Mouse (Mus musculus) forebrain, embryonic 13.5 days (tissue): Measurements from ENCODE around the gene Pou2f2. TPM values are rescaled to one million over a fixed set of nuclear protein-coding genes. Genes with fewer than 3 reads are reported as not detected.
A peak's percentile ranks its signal among the peaks of the same experiment; 100 is the strongest.

ENCODE experiments used
- ATAC-seq: fragments of 200-750 bp; cut with Nextera tagmentation; 2 replicates; pipeline ENCODE4 v1.8.0; 2017
- H3K27ac ChIP-seq: fragments of 300-500 bp; sonication (generic); 2 replicates; pipeline ENCODE4 v1.5.1; 2015; ENCODE audit warnings: inconsistent platforms, mild to moderate bottlenecking, moderate library complexity
- H3K27me3 ChIP-seq: fragments of 300-500 bp; sonication (generic); 2 replicates; pipeline ENCODE4 v1.6.1; 2015; ENCODE audit warnings: mild to moderate bottlenecking, inconsistent platforms
- H3K36me3 ChIP-seq: fragments of 300-500 bp; sonication (generic); 2 replicates; pipeline ENCODE4 v1.6.1; 2015; ENCODE audit warnings: mild to moderate bottlenecking, inconsistent platforms; ENCODE audit not compliant: poor library complexity, severe bottlenecking
- H3K4me1 ChIP-seq: fragments of 300-500 bp; sonication (generic); 2 replicates; pipeline ENCODE4 v1.6.1; 2015; ENCODE audit warnings: inconsistent platforms
- H3K4me2 ChIP-seq: fragments of 300-500 bp; sonication (generic); 2 replicates; pipeline ENCODE4 v1.6.1; 2015; ENCODE audit warnings: inconsistent platforms, mild to moderate bottlenecking, moderate library complexity
- H3K4me3 ChIP-seq: fragments of 300-500 bp; sonication (generic); 2 replicates; pipeline ENCODE4 v1.5.1; 2015; ENCODE audit warnings: mild to moderate bottlenecking, inconsistent platforms
- H3K9ac ChIP-seq: fragments of 300-500 bp; sonication (generic); 2 replicates; pipeline ENCODE4 v1.6.1; 2015; ENCODE audit warnings: mild to moderate bottlenecking, inconsistent platforms
- H3K9me3 ChIP-seq: fragments of 300-500 bp; sonication (generic); replicated peaks from 2 replicates; pipeline ENCODE4 v1.6.1; 2016; ENCODE audit warnings: inconsistent platforms
- WGBS: fragments of 180-500 bp; shearing (Covaris S2); methylation state at CpG from one replicate; pipeline ENCODE4 v1.1.7; 2015; 5-methylcytosine and 5-hydroxymethylcytosine counted together
- polyA plus RNA-seq: library from polyadenylated mRNA; unstranded; fragments of >200 nt; fragmentation: Nextera tagmentation; extraction: Ambion mirVana; gene quantifications from 2 replicates; pipeline ENCODE4 v1.2.1, GENCODE M21; 2015

Gene Pou2f2
- polyA plus RNA-seq, 1 experiment from 2014 or later: 22.2 TPM

DNA sequence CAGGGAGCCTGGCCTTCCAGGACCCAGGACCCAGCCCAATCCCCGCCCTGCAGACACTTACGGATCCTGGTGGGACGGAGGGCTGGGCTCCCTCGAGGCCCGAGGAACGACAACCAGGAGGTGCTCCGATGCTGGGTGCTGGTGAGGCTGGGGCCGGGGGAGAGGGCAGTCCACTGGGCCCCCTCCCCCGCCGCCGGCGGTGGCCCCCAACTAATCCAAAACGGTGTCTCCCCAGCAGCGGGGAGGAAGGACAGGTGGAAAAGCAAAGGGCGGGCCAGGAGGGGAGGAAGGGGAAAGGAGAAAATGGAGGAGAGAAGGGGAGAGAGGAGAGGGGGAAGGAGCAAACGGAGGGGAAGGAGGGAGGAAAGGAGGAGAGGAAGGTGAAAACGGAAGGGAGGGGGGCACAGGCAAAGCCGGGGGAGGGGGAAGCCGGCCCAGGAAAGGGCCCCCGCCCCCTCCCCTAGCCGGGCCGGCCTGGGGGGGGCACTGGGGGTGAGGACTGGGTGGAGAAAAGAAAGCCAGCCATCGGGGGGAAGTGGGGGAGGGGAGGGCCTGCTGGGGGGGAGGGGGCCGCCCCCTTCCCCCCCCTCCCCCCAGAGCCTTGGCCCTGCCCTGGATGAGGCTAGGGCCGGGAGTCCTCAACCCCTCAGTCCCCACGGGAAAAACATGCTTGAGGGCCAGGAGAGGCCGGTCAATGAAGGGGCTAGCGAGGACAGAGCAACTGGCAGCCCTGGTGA, 107.4 kb downstream of the Pou2f2 start, which contains the start of the genes Grik5 and Zfp574:
Gene Grik5 (minus strand): TSS at position 368 of the 737 bp plus-strand sequence.
Gene Zfp574 (plus strand): TSS at position 589 of the 737 bp plus-strand sequence.
- Histone ChIP-seq H3K27me3 (no peaks in the 10 kb centered on the region), H3K4me3 (peak within 1 kb of the TSS; percentile 77), H3K9me3 (no peaks in the 10 kb centered on the region), H3K4me1 (peaks cover 72% of the 10 kb centered on the region), H3K27ac (peak within 1 kb of the TSS; percentile 93), H3K36me3 (peaks cover 14% of the 10 kb centered on the region), H3K4me2 (peak within 1 kb of the TSS; percentile 95), H3K9ac (peak within 1 kb of the TSS; percentile 97)
- ATAC-seq: no peak
- WGBS: under 1% methylated on average over 21 of the region's 28 CpGs

DNA sequence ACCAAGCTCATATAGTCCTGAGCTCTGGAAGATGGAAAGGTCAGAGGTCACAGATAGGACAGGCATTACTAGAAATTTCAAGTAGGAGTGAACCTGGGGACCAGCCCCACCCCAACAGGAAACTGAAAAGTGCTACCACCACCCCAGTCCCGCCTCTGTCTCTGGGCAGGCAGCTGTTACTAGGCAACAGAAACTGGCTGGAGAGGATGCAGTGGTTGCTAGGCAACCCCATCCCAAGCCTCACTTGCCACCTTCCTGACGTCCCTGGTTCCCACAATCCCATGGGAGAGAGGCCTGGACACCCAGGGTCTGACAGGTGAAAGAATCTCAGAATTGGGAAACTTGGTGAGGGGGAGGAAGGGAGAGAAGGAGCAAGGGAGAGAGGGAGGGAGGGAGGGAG, 110.8 kb downstream of the Pou2f2 start:
- Histone ChIP-seq H3K27me3 (no peaks in the 10 kb centered on the region), H3K4me1 (peaks cover 49% of the 10 kb centered on the region), H3K4me3 (peak overlapping the region; percentile 17), H3K9me3 (no peaks in the 10 kb centered on the region), H3K36me3 (peaks cover 48% of the 10 kb centered on the region), H3K27ac (peak overlapping the region; percentile 59), H3K9ac (no peak overlapping the region), H3K4me2 (peak overlapping the region; percentile 29)
- ATAC-seq: peak; percentile 59
- WGBS: 0% methylated on average over 2 of the region's 2 CpGs

DNA sequence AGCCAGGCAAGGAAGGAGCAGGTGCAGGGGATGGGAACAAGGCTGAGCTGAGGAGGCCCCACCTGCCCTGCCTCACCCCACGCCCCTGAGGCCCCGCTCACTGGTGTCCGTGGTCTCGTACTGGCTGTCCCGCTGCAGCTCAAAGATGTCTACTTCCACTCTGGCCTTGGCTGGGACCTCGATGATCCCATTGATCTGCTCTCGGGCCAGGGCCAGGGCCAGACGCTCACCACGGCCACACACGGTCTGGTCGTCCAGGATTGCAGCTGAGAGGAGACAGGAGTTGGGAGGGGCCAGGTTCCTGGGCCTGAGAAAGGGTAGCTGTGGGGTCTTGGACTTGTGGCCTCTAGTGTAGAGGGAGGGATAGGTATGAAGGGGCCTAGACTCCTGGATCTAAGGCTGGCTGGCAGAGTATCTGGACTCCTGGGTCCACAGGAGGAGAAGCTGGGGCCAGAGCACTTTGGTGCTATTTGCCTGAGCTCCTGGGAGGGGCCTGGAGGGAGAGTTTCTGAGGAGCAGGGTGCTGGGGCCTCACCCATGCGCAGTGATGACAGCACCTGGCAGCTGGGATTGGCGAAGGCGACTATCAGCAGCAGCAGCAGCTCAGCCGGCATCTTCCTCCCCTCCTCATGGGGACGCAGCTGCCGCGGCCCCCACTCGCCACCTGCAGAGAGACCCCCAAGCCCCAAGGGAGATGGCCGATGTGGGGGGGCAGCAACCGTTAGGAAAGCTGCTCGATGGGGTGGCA, 111.4 kb downstream of the Pou2f2 start:
- Histone ChIP-seq H3K36me3 (peaks cover 54% of the 10 kb centered on the region), H3K27ac (peak overlapping the region; percentile 59), H3K27me3 (no peaks in the 10 kb centered on the region), H3K4me3 (peak overlapping the region; percentile 17), H3K9ac (peak overlapping the region; percentile 27; the same call in 1 of the 2 replicates), H3K4me1 (peaks cover 43% of the 10 kb centered on the region), H3K4me2 (peak overlapping the region; percentile 29), H3K9me3 (no peaks in the 10 kb centered on the region)
- no peak for ATAC-seq
- 82% methylated on average over 22 of the region's 22 CpGs for WGBS

DNA sequence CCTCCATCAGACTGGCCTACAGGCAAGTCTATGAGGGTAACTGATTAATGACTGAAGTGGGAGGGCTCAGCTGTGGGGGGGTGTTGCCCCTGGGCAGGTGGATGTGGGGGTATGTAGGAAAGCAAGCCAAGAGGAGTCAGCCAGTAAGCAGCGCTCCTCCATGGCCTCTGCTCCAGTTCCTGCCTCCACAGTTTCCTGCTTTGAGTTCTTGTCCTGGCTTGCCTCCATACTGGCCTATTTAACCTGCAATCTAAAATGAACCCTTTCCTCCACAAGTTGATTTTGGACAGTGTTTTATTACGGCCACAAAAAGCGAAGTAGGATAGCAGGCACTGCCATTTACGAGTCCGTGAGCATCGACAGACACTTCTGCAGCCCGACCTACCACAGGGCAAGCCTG, 112.2 kb downstream of the Pou2f2 start:
- no peak for ATAC-seq
- Histone ChIP-seq H3K27me3 (no peaks in the 10 kb centered on the region), H3K9ac (no peak overlapping the region), H3K9me3 (no peaks in the 10 kb centered on the region), H3K4me3 (no peak overlapping the region), H3K4me2 (no peak overlapping the region), H3K27ac (no peak overlapping the region), H3K36me3 (peaks cover 62% of the 10 kb centered on the region), H3K4me1 (peaks cover 42% of the 10 kb centered on the region)
- WGBS: 94% methylated on average over 7 of the region's 7 CpGs

DNA sequence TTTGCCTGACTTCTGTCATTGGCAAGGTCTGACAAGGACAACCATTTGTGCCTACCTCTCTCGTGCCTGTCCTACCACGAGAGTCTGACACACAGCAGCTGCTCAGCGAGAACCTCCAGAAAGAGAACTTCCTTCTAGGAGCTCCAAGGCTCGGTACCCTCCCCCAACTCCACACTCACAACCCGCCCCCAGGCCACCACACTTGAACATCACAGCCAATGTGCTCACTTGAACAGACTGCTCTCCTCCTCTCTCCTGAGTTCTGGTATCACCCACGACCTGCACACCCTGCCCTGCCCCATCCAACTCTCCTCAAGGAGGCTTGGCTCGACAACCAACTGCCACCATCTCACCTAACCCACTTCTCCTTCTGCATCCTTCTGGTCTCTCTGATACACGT, 115.6 kb downstream of the Pou2f2 start:
- no peak for ATAC-seq
- Histone ChIP-seq H3K4me2 (no peak overlapping the region), H3K27me3 (no peaks in the 10 kb centered on the region), H3K27ac (no peak overlapping the region), H3K9me3 (no peaks in the 10 kb centered on the region), H3K36me3 (peaks cover 96% of the 10 kb centered on the region), H3K4me3 (no peak overlapping the region), H3K9ac (no peak overlapping the region), H3K4me1 (peaks cover 13% of the 10 kb centered on the region)
- WGBS: 88% methylated on average over 8 of the region's 8 CpGs

DNA sequence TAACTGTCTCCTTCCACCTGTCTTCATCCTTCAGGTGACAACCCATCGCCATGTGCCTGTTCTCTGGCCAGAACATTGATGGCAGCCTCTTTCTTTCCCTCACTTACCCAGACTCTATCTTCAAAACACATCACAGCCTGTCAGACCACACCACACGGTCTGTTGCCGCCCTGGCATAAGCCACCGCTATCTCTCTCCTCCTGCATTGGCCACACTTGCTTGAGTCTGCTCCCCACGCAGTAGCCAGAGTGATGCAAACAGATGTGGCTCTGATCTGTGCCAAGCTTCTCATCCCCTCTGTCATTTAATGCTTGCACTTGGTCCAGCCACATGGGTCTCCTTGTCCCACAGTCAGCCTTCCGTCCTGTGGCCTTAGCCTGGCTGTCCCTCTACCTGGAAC, 116.2 kb downstream of the Pou2f2 start:
- ATAC-seq: no peak
- Histone ChIP-seq H3K27ac (no peak overlapping the region), H3K9ac (no peak overlapping the region), H3K36me3 (peaks cover 100% of the 10 kb centered on the region), H3K4me1 (peaks cover 7% of the 10 kb centered on the region), H3K4me3 (no peak overlapping the region), H3K9me3 (no peaks in the 10 kb centered on the region), H3K27me3 (no peaks in the 10 kb centered on the region), H3K4me2 (no peak overlapping the region)
- 94% methylated on average over 6 of the region's 6 CpGs for WGBS

DNA sequence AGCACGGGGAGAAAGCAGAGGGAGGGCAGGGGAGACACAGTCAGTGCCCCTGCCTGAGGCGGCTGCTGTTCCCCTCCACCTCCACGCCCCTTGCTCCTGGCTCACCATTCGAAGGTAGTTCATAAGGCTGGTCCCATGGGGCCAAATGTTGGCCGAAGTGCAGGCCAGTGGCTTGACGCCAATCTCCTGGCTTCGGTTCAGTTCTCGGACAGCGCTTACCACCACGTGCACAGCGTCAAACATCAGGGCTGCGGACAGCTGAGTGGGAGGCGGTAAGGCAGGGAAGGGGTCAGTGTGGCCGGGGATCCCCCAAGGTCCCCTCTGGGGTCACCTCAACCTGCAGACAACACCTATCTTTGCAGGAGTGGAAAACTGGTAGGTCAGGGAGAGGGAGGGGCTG, 120.7 kb downstream of the Pou2f2 start:
- ATAC-seq: no peak
- Histone ChIP-seq H3K9me3 (no peaks in the 10 kb centered on the region), H3K36me3 (peaks cover 99% of the 10 kb centered on the region), H3K4me3 (no peak overlapping the region), H3K9ac (no peak overlapping the region), H3K4me2 (no peak overlapping the region), H3K4me1 (no peaks in the 10 kb centered on the region), H3K27ac (no peak overlapping the region), H3K27me3 (no peaks in the 10 kb centered on the region)
- 91% methylated on average over 14 of the region's 14 CpGs for WGBS

DNA sequence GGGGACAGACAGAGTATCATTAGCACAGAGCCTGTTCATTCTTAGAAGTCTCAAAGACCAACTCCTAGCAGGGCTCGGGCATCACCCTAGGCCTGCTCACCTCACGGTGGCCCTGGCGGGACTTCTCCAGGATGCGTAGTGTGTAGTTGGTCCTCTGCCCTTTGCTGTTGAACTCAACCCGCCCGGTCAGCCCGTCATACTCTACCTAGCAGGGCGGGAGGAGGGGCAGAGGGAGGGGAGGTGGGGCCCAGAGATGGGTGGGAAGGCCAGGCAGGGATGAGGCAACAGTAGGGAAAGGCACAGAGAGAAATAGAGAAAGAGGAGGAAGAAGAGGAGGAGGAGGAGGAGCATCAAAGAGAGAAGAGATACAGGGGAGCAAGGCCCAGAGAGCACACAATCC, 121.1 kb downstream of the Pou2f2 start:
- Histone ChIP-seq H3K4me1 (no peaks in the 10 kb centered on the region), H3K27ac (no peak overlapping the region), H3K4me3 (no peak overlapping the region), H3K36me3 (peaks cover 99% of the 10 kb centered on the region), H3K9me3 (no peaks in the 10 kb centered on the region), H3K27me3 (no peaks in the 10 kb centered on the region), H3K9ac (no peak overlapping the region), H3K4me2 (no peak overlapping the region)
- ATAC-seq: no peak
- 91% methylated on average over 8 of the region's 8 CpGs for WGBS

DNA sequence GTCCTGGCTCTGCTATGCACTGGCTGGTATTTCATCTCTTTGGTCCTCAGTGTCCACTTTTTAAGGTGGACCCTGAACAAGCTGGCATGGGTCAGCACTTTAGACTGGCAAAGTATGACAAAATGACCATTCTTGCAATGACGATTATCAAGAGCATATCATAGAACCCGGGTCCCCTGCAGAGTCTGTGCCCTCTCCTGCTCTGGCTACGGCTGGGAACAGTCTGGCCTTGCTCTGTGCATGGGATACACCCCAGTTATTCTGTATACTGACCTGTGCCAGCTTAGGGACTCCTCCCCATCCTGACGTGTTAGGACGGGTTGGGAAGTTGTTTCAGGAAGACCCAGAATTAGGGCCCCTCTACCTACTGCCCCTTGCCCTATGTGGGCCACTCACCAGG, 121.6 kb downstream of the Pou2f2 start:
- 97% methylated on average over 5 of the region's 5 CpGs for WGBS
- H3K9me3 ChIP-seq: no peaks in the 10 kb centered on the region
- no peaks in the 10 kb centered on the region for H3K4me1 ChIP-seq
- no peak for ATAC-seq
- no peak overlapping the region for H3K27ac ChIP-seq
- H3K9ac ChIP-seq: no peak overlapping the region
- peaks cover 99% of the 10 kb centered on the region for H3K36me3 ChIP-seq
- H3K4me3 ChIP-seq: no peak overlapping the region
- no peaks in the 10 kb centered on the region for H3K27me3 ChIP-seq
- no peak overlapping the region for H3K4me2 ChIP-seq

DNA sequence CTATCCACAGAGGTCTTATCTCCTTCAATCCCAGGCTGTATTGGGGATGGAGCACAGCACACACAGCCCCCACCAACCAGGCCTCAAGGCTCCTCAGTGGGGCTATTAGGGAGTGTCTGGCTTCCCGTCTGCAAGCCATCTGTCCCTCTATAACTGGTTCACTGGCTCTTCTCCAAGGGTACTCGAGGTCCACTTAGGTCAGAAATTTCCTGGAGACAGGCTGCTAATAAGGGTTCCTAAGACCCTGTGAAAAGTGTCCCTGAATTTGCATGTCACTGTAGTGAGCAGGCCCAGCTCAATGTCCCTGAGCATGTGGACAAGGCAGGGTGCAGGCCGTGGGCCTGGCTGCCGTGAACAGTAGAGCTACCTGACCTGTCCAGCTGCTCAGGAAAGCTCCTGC, 122.6 kb downstream of the Pou2f2 start:
- H3K9ac ChIP-seq: no peak overlapping the region
- no peak overlapping the region for H3K4me3 ChIP-seq
- H3K27me3 ChIP-seq: no peaks in the 10 kb centered on the region
- no peaks in the 10 kb centered on the region for H3K4me1 ChIP-seq
- no peak overlapping the region for H3K27ac ChIP-seq
- no peak for ATAC-seq
- H3K4me2 ChIP-seq: no peak overlapping the region
- WGBS: 82% methylated on average over 4 of the region's 4 CpGs
- H3K36me3 ChIP-seq: peaks cover 98% of the 10 kb centered on the region
- no peaks in the 10 kb centered on the region for H3K9me3 ChIP-seq

DNA sequence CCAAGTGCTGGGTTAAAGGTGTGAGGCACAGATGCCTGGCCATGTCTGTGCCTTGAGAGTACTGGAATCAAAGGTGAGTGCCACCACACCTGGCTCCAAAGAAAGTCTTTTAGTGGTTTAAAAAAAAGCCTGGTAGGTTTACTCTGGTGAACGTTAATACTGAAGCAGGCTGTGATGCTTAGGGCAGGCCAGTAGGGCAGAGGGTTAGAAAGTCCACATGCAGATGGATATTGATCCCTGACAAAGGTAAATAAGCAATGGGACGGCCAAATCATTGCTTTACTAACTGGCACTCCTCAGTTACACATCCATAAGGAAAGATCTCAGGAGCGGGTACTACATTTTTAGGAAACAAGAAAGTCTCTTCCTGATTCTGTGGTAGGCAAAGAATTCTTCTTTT, 126.9 kb downstream of the Pou2f2 start:
- WGBS: 89% methylated on average over 3 of the region's 3 CpGs
- H3K27ac ChIP-seq: no peak overlapping the region

DNA sequence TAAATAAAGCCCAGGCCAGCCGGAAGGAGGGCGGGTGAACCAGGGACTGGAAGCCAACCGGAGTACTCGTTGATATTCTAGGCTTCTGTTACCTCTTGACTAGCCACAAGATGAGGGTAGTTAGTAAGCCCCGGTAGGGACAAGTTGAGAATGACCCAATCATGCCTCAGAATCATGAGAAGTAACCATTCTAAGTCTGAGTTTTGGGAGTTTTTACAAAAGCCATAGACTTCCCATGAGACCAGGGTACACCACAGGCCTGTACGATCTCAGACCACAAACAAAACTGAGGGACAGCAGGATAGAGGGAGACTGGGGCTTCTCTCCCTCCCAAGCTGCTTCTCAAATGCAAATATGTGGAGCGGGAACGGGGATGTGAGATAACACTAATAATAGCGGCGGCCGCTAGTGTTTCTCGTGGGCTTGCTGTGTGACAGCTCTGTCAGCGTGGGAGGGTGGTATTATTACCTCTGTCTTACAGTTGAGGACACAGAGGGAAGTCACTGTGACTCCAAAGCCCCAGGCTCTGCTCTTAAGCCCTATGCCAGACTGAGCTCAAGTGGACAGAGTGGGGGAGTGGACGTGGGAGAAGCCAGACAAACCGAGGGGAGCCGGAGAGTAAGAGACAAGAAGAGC, 130.1 kb downstream of the Pou2f2 start:
- Histone ChIP-seq H3K4me2 (no peak overlapping the region), H3K27ac (no peak overlapping the region), H3K36me3 (peaks cover 95% of the 10 kb centered on the region), H3K27me3 (no peaks in the 10 kb centered on the region), H3K9ac (peak overlapping the region; percentile 37; the same call in 1 of the 2 replicates), H3K9me3 (no peaks in the 10 kb centered on the region), H3K4me3 (no peak overlapping the region), H3K4me1 (no peaks in the 10 kb centered on the region)
- no peak for ATAC-seq
- 85% methylated on average over 16 of the region's 16 CpGs for WGBS

More for the DNA sequence above, 126.9 kb downstream of the Pou2f2 start:
- no peaks in the 10 kb centered on the region for H3K4me1 ChIP-seq
- no peaks in the 10 kb centered on the region for H3K9me3 ChIP-seq
- H3K27me3 ChIP-seq: no peaks in the 10 kb centered on the region
- no peak for ATAC-seq
- H3K9ac ChIP-seq: no peak overlapping the region
- no peak overlapping the region for H3K4me2 ChIP-seq
- H3K36me3 ChIP-seq: peaks cover 95% of the 10 kb centered on the region
- H3K4me3 ChIP-seq: no peak overlapping the region
